Mouse (Mus musculus) small intestine, adult 2 months (tissue): Measurements from ENCODE around the gene Peli2.

Experiments
- CTCF ChIP-seq: fragments of 200-500 bp; IDR thresholded peaks from 2 replicates; pipeline ENCODE4 v1.5.1; 2012; ENCODE audit warnings: low read depth, mild to moderate bottlenecking, control low read depth, inconsistent platforms, low read length, moderate library complexity, mixed read lengths; ENCODE audit not compliant: insufficient replicate concordance, insufficient read length; ENCODE audit errors: extremely low read depth
- POLR2A ChIP-seq: fragments of 200-500 bp; IDR thresholded peaks from 2 replicates; pipeline ENCODE4 v1.6.1; 2012; ENCODE audit warnings: low read depth, mild to moderate bottlenecking, control low read depth, inconsistent platforms, low read length, moderate library complexity

DNA sequence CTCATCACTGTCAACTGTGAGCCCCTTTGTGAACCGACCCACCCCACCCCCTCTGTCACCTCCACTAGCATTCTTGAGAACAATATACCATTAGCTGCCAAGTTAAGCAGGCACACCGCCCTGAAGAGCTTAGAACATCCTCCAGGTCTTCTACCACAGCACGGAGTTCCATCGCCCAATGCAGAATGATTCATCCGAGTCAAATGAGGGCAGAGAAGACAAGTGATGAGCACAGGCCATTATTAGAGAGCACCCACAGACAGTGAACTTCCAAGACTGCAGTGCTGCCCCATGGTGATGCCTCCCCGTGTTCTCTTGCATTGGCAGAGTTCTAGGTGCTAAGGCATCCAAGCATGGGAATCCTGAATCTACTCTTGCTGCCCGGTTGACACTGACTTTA, 172.9 kb downstream of the Peli2 start:
- TF ChIP-seq POLR2A (no peak), CTCF (no peak)
